Mouse (Mus musculus) activated CD4-positive, CD25-positive, alpha-beta regulatory T cell, adult 4 months (primary cell): ENCODE data around the gene Ptgds. TPM values are rescaled to one million over a fixed set of nuclear protein-coding genes. Genes with fewer than 3 reads are reported as not detected.

Experiments
- polyA plus RNA-seq, 2 experiments: library from polyadenylated mRNA; unstranded; fragments of 100-300 nt; shearing (Covaris generic); gene quantifications; one replicate each; pipeline ENCODE4 v1.2.1; 2017

Gene Ptgds
- polyA plus RNA-seq, 2 experiments from 2014 or later = not detected

Other genes with a start within 250 kb of the Ptgds start
- 100 to 1,000 TPM; 110 to 150 TPM for gene Tubb4b, start 245.3 kb downstream of the Ptgds start, polyA plus RNA-seq
- gene Slc34a3, start 235.7 kb downstream of the Ptgds start, polyA plus RNA-seq = not detected
- gene Rnf224, start 233.3 kb downstream of the Ptgds start, polyA plus RNA-seq = not detected
- gene Rnf208, start 227.8 kb downstream of the Ptgds start, polyA plus RNA-seq = under 1 TPM in 1 of 2 experiments, not detected in 1; 0.58 TPM
- gene Cysrt1, start 227.6 kb downstream of the Ptgds start, polyA plus RNA-seq = not detected
- gene AL732309.1, start 223.2 kb downstream of the Ptgds start, polyA plus RNA-seq = 1 to 10 TPM; 3.6 to 4.2 TPM
- gene Tmem203, start 214.6 kb downstream of the Ptgds start, polyA plus RNA-seq = 10 to 100 TPM; 10.8 to 13.0 TPM
- 10 to 100 TPM in 1 of 2 experiments, 1 to 10 TPM in 1; 5.5 to 12.4 TPM for gene Tprn, start 207.4 kb downstream of the Ptgds start, polyA plus RNA-seq
- gene Ssna1, start 197.6 kb downstream of the Ptgds start, polyA plus RNA-seq = 100 to 1,000 TPM; 127 to 134 TPM
- 10 to 100 TPM; 24.8 to 39.3 TPM for gene Anapc2, start 197.6 kb downstream of the Ptgds start, polyA plus RNA-seq
- not detected for gene Tmem210, start 181.9 kb downstream of the Ptgds start, polyA plus RNA-seq
- not detected for gene Lrrc26, start 180.1 kb downstream of the Ptgds start, polyA plus RNA-seq
- not detected for gene Grin1, start 150.9 kb downstream of the Ptgds start, polyA plus RNA-seq
- gene Man1b1, start 137.7 kb downstream of the Ptgds start, polyA plus RNA-seq = 10 to 100 TPM; 19.7 to 23.2 TPM
- gene Dpp7, start 113.7 kb downstream of the Ptgds start, polyA plus RNA-seq = 10 to 100 TPM; 10.3 to 13.9 TPM
- gene Uap1l1, start 104.4 kb downstream of the Ptgds start, polyA plus RNA-seq = 10 to 100 TPM; 13.3 to 15.0 TPM
- gene Sapcd2, start 97.7 kb downstream of the Ptgds start, polyA plus RNA-seq = 1 to 10 TPM; 1.8 to 2.6 TPM
- under 1 TPM in 1 of 2 experiments, not detected in 1; 0.17 TPM for gene Entpd2, start 74.2 kb downstream of the Ptgds start, polyA plus RNA-seq
- gene Npdc1, start 70.7 kb downstream of the Ptgds start, polyA plus RNA-seq = 1 to 10 TPM; 1.2 to 1.7 TPM
- 10 to 100 TPM; 13.6 to 13.8 TPM for gene Fut7, start 46.8 kb downstream of the Ptgds start, polyA plus RNA-seq
- gene Abca2, start 41.3 kb downstream of the Ptgds start, polyA plus RNA-seq = 10 to 100 TPM; 32.8 to 41.4 TPM
- 1 to 10 TPM; 2.0 to 2.2 TPM for gene Clic3, start 13.2 kb downstream of the Ptgds start, polyA plus RNA-seq
- 10 to 100 TPM; 72.8 to 74.8 TPM for gene Paxx, start 9.0 kb downstream of the Ptgds start, polyA plus RNA-seq
- gene Lcn12, start 23.9 kb upstream of the Ptgds start, polyA plus RNA-seq = not detected
- gene Fbxw5, start 30.7 kb upstream of the Ptgds start, polyA plus RNA-seq = 10 to 100 TPM; 51.3 to 71.1 TPM
- 1 to 10 TPM; 3.1 to 3.2 TPM for gene C8g, start 31.7 kb upstream of the Ptgds start, polyA plus RNA-seq
- gene Traf2, start 76.9 kb upstream of the Ptgds start, polyA plus RNA-seq = 10 to 100 TPM; 60.9 to 67.0 TPM
- 100 to 1,000 TPM; 290 to 402 TPM for gene Edf1, start 87.8 kb upstream of the Ptgds start, polyA plus RNA-seq
- under 1 TPM; 0.40 to 0.91 TPM for gene Mamdc4, start 104.8 kb upstream of the Ptgds start, polyA plus RNA-seq
- gene Phpt1, start 105.2 kb upstream of the Ptgds start, polyA plus RNA-seq = 10 to 100 TPM; 55.3 to 61.6 TPM
- gene Ajm1, start 111.7 kb upstream of the Ptgds start, polyA plus RNA-seq = under 1 TPM in 1 of 2 experiments, not detected in 1; 0.07 TPM
- gene Rabl6, start 138.5 kb upstream of the Ptgds start, polyA plus RNA-seq = 10 to 100 TPM; 16.1 to 19.8 TPM
- gene Ccdc183, start 147.6 kb upstream of the Ptgds start, polyA plus RNA-seq = not detected
- 1 to 10 TPM in 1 of 2 experiments, not detected in 1; 1.8 TPM for gene Tmem141, start 152.0 kb upstream of the Ptgds start, polyA plus RNA-seq
- gene Fcna, start 158.0 kb upstream of the Ptgds start, polyA plus RNA-seq = 1 to 10 TPM in 1 of 2 experiments, under 1 TPM in 1; 0.83 to 1.7 TPM
- gene Lcn8, start 183.1 kb upstream of the Ptgds start, polyA plus RNA-seq = not detected
- gene Lcn5, start 187.9 kb upstream of the Ptgds start, polyA plus RNA-seq = not detected
- gene Lcn6, start 206.7 kb upstream of the Ptgds start, polyA plus RNA-seq = not detected
- not detected for gene Lcn10, start 212.7 kb upstream of the Ptgds start, polyA plus RNA-seq
- not detected for gene Obp2a, start 230.0 kb upstream of the Ptgds start, polyA plus RNA-seq
- gene Bmyc, start 236.7 kb upstream of the Ptgds start, polyA plus RNA-seq = 10 to 100 TPM; 61.8 to 76.5 TPM